Mouse (Mus musculus) right cerebral cortex, postnatal 4 days (tissue): ENCODE results near the gene Pga5.
A peak's percentile ranks its signal among the peaks of the same experiment; 100 is the strongest.

ENCODE experiments used
- DNase-seq: peaks from one replicate; pipeline ENCODE4 v3.0.0-alpha.2; 2022

The Pga5 gene

DNA sequence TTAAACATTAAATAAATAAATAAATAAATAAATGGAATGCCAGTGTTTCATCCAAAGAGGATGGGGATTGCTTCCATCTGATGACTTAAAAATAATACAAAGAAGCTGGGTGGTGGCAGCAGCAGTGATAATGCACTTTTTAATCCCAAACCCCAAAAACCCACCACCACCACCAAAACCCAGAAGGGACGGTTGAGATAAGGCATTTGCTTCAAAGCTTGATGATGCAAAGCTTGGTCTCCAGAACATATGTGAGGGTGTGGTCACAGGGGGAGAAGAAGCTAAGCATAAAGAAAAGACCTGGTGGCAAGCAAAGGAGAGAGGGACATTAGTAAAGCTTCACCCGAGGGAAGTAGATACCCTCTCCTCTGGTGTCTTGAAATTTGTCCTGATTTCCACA is 16.0 kb downstream of the Pga5 start:
- DNase-seq: no peak

DNA sequence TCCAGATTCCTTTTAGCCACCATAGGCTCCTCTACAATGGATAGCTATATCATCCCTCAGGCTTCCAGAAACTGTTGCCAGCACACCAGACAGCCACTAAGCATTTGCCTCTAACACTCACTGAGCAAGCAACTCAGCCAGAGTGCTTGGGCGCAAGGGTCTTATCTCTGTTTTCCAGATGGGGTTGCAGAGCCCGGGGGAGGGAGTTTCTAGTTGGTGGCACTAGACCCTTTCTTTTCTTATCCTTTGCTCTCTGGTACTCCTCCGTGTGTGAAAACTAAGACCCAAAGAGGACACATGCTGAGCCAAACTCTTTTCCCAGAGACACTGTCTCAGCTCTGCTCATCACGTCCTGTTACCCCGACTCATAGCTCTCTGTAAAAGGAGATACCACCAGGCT is 16.5 kb downstream of the Pga5 start:
- no peak for DNase-seq

DNA sequence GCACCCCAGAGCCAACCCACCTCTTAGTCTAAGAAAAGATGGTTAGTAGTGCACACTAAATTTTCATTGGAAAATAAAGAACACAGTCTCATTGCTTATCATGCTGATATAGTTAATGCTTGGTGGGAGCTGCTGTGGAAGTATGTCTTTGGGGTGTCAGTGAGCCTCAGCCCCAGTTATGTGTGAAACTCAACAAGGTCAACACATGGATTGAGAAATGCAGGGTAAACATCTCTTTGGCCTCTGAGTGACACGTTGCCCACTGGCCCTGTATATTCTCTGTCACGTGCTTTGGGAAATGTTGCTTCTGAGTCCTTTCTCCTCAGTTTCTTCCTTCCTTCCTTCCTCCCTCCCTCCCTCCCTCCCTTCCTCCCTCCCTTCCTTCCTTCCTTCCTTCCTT is 19.5 kb downstream of the Pga5 start:
- no peak for DNase-seq

DNA sequence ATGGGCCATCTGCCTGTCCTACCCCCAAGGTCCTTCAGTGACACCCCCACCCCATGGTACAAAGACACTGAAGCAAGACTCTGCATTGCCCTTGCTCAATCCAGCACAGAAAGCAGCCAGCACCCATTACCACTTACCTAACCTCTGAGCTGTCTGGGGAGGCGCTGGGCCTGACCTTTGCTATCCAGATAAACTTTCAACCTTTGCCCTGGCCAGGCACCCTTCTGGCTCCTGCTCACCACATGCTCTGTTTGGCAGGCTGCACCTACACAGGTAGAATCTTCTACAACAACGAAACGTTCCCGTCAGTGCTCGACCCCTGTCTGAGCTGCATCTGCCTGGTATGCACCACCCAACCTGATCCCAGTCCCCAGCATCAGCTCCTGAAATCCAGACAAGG is 20.1 kb downstream of the Pga5 start:
- DNase-seq: no peak

DNA sequence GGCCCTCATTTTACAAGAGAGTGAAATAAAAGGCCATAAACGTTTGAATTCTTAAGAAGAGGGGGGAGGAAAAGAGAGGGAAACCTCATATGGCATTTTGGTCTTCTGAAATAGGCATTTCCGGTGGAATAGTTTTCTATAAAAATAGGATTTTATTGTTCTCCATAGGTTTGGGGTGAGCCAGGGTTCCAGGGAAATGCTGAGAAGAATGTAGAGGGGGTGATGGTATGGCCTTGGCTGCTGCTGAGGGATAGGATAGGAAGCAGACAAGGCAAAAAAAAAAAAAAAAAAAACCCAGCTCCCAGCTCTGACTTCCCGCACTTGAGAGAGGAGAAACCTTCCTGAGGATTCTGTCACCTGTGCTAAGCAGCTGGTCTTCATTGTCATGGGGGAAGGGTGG is 21.8 kb downstream of the Pga5 start:
- DNase-seq: no peak

DNA sequence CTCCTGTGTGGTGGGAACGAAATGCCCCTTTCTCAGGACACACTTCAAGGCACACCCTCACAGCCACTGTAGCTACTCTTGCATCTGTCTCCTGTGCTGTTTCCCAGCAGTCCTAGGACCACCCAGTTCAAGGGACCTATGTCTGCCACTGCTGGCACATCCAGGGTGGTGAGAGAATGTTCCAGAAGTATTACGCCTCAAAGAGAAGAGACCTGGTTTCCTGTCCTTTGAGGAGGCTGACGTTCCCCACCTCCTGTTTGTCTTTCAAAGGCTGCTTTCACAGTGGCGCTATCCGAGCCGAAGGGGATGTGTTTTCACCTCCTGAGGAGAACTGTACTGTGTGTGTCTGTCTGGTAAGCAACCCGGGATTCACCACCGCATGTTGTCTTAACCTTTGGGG is 29.7 kb downstream of the Pga5 start:
- DNase-seq: no peak

DNA sequence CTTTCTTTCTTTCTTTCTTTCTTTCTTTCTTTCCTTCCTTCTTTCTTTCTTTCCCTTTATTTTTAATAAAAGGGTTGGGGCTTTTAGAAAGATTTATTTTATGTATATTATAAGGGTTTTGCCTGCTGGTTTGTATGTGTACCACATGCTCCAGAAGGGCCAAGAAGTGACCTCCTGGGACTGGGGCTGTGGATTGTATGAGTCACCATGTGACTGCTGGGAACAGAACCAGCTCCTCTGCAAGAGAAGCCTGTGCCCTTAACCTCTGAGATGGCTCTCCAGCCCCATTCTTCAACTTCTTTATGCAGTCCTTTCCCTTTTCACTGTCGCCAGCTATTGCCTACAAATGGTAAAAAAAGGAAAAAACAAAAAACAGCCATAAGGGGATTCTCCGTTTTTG is 32.3 kb downstream of the Pga5 start:
- DNase-seq: no peak

DNA sequence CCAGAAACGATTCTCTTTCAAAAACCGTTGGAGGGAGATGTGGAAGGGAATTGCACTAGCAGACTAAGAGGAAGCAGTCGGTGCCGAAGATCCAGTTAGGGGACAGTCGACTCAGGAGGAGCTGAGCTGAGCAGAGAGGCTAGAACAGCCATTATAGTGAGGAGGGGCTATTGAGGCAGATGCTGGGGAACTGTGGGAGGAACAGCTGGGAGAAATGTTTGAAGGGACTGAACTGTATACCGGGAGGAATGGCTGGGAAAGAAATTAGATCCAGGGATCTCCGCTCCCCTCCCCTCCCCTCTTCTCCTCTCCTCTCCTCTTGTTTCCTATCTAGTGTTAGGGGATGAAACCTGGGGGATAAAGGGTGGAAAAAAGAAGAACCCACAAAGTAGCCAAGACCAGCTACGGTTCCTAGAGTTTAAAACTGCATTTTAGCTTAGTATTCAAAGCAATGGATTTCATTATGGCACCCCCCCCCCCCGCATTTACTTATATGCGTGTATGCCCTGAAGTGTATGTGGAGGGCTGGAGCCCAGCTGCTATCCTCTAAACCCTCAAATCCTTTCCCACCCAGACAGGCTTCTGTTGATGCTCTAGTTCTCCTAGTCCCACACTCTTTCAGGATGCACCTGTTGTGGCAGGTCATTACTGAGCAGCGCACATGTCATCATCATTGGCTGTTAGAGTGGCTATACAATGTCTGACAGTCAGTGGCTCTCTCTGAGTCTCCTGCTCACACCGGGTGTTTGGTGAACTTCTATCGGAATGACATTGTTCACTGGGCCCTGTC is 37.1 kb downstream of the Pga5 start:
- no peak for DNase-seq

DNA sequence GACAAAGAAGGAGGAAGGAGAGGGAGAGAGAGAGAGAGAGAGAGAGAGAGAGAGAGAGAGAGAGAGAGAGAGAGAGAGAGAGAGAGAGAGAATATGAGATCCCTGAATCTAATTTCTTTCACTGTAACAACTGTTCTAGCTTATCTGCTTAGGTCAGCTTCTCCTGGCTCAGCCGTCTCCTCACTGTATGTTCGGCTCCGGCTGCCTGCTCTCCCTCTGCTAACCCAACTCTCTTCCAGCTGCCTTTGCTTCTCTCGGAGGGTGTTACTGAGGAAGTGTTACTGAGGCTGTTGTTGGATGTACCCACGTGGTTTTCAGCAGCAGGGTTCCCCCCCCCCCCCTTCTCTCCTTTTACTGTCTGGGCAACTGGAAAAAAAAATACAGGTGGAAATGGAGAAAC is 37.8 kb downstream of the Pga5 start:
- no peak for DNase-seq

DNA sequence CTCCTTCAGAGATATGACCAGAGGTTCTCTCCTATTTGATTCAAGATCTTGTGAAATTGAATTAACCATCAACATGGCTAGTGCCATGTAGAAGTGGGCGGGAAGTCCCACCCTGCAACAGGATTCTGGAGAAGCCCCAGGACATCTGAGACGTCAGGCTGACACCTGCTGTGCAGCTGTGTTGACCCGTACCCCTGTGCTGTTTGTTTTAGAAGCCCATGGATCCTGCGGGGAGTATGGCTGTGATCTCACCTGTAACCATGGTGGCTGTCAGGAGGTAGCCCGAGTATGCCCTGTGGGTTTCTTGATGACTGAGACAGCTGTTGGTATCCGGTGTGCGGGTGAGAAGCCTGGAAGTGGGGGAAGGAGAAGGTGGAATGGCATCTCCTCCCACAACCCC is 40.0 kb downstream of the Pga5 start:
- DNase-seq: no peak

DNA sequence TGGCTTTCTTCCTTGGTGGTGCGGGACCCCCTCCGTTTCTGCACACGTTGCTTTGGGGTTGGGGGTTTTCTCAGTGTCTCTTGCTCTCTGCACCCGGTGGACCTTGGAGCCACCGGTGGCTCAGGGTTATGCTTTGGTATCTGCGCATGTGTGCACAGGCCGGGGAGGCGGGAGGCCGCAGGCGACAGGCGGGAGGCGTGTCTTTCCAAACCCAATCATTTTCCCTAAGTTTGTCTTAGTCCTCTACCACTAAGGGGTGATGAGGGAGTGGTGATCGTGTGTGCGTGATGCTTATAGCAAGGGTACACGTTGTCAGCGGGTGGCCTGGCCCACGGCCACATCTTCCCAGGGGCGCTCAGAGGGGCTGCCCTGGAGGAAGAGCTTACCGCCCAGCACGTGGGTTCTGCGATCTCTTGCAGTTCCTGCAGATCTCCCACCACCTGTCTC is 43.0 kb downstream of the Pga5 start:
- DNase-seq: peak; percentile 62

DNA sequence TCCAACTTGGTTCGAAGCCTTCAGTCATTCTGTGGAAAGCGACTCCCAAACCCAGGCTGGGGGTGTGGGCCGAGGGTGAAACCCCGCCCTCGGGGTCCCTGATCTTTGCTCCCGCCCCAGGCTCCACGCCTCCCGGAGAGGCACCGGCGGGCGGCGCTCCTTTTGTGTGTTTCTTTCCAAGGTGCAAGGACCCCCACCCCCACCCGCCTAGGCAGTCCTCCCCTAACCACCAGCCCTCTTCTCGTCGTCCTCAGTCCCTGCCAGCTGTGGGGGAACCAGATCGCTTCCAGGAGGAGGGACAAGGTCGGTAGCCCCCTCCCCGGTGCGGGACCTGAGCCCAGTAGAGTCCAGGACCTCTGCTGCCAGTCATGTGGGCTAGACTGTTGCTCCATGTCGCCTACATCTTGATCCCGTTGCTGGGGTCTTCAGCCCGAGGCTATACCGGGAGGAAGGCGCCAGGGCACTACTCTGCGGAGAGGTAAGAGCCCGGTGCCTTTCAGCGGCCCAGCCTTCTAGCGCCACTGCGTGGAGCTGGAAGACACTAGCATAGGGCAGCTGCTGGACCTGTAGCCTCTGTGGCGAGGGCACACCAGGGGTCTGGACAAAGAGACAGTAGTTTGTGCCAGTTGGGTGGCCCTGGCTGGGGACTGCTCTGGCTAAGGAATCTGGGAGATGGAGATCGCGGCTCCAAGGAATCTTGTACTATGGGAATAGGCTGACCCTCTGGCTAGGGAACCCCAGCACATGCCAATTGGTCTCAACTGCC is 43.6 kb downstream of the Pga5 start, which contains the start of gene Vwce:
Gene Vwce, plus strand, starts transcription at position 108 of the 766 bp plus-strand sequence.
- DNase-seq: peak; percentile 45
